In the genomic region with DNA sequence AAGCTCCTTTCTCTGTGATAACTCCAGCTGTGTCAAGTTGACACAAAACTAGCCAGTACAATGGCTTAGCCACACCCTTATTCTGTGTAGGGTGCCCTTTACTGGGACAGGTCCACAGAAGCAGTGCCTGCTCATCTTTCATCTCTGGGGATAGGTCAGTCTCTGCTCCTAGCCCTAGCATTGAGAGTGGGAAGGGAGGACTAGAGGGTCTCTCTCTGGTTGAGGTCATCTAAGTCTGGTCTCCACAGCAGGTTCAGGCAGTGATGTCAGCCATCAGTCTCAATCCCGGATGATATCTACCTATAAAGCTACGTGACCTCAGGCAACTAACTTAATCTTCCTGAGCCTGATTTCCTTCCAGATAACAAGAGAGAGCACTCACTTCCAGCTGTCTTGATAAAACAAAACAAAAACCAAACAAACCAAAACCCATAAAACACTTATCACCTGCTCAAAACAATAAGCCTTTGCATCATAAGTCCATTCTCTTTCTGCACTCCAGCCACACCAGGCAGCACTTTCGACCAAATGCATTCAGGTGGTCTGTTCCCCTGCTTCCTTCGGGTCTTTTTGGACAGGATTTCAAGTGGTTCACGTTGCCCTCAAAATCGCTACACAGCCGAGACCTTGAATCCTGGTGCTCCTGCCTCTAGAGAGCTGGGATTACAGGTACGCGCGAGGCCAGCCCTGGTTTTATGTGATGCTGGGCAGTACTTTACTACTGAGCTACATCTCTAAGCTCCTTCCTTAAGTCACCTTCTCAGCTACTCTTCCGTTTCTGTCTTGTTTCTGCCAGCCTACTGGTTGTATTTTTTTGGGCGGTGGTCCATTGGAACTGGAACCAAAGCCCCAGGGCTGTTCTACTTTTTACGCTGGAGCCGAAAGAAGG, we compare ENCODE assay signal across 8 mouse cellular contexts. TPM values are rescaled to one million over a fixed set of nuclear protein-coding genes. Genes with fewer than 3 reads are reported as not detected.
DNase-seq lines count a peak whose midpoint lies in the region; ATAC-seq and TF ChIP-seq lines count a peak whose summit lies in the region.

No protein-coding gene starts in this region.

- H3K4me1 ChIP-seq in lung, adult 2 months (ENCODE audit: control insufficient read depth, insufficient read depth, low read length) = peaks cover 9% of the 10 kb centered on the region
- H3K4me1 ChIP-seq in embryonic facial prominence, embryonic 10.5 days = peaks cover 27% of the 10 kb centered on the region
- peaks cover 18% of the 10 kb centered on the region; the same call in 1 of the 2 replicates for H3K4me1 ChIP-seq in intestine, embryonic 14.5 days (replicated peaks; ENCODE audit: control insufficient read depth, insufficient read depth, low read length)
- peaks cover 13% of the 10 kb centered on the region; the same call in 1 of the 2 replicates for H3K4me1 ChIP-seq in neural tube, embryonic 12.5 days

- 6% methylated on average over 14 of the region's 14 CpGs for WGBS in lung, adult 2 months
- WGBS in embryonic facial prominence, embryonic 10.5 days = 10% methylated on average over 14 of the region's 14 CpGs
- 7% methylated on average over 14 of the region's 14 CpGs for WGBS in intestine, embryonic 14.5 days
- WGBS in neural tube, embryonic 12.5 days = 12% methylated on average over 14 of the region's 14 CpGs

- no peak for DNase-seq in lung, adult 2 months
- DNase-seq in lung, adult 18-20 months = no peak
- DNase-seq in embryonic facial prominence, embryonic 10.5 days (ENCODE audit: low spot score) = no peak
- DNase-seq in intestine, embryonic 14.5 days (ENCODE audit: low spot score) = no peak
- no peak for DNase-seq in urinary bladder, postnatal 10 days (ENCODE audit: low spot score)
- DNase-seq in embryo, embryonic 10.5 days (ENCODE audit: low spot score) = no peak
- DNase-seq in cerebellum, adult 11 months = no peak

- peak overlapping the region; percentile 44 for H3K9ac ChIP-seq in intestine, embryonic 14.5 days (ENCODE audit: low read length)
- H3K9ac ChIP-seq in neural tube, embryonic 12.5 days = peak overlapping the region; percentile 38; the same call in 1 of the 2 replicates

- H3K27ac ChIP-seq in embryonic facial prominence, embryonic 10.5 days (replicated peaks) = peak overlapping the region; percentile 91
- peak overlapping the region; percentile 84 for H3K27ac ChIP-seq in intestine, embryonic 14.5 days (ENCODE audit: low read depth)
- peak overlapping the region; percentile 32; the same call in 1 of the 2 replicates for H3K27ac ChIP-seq in neural tube, embryonic 12.5 days

- peak overlapping the region; percentile 49 for H3K4me3 ChIP-seq in lung, adult 2 months (replicated peaks; ENCODE audit: extremely low read depth, low read depth, low read length)
- H3K4me3 ChIP-seq in embryonic facial prominence, embryonic 10.5 days = peak overlapping the region; percentile 58
- peak overlapping the region; percentile 35 for H3K4me3 ChIP-seq in intestine, embryonic 14.5 days (ENCODE audit: low read depth, low read length)
- peak overlapping the region; percentile 41 for H3K4me3 ChIP-seq in neural tube, embryonic 12.5 days

- peaks cover 10% of the 10 kb centered on the region for H3K36me3 ChIP-seq in embryonic facial prominence, embryonic 10.5 days (replicated peaks)
- H3K36me3 ChIP-seq in intestine, embryonic 14.5 days (ENCODE audit: control insufficient read depth, insufficient read depth, low read length) = peaks cover 7% of the 10 kb centered on the region
- 0 out of 2 replicates have a peak, but pooled peaks cover 6% of the 10 kb centered on the region for H3K36me3 ChIP-seq in neural tube, embryonic 12.5 days

- ATAC-seq in intestine, embryonic 14.5 days (replicated peaks; ENCODE audit: low FRiP score, low TSS enrichment, low read depth) = peak; percentile 45
- peak; percentile 52 for ATAC-seq in neural tube, embryonic 12.5 days (ENCODE audit: low FRiP score, low read depth)

- H3K27me3 ChIP-seq in embryonic facial prominence, embryonic 10.5 days (replicated peaks; ENCODE audit: low read depth, poor library complexity, severe bottlenecking) = no peaks in the 10 kb centered on the region
- no peaks in the 10 kb centered on the region for H3K27me3 ChIP-seq in intestine, embryonic 14.5 days (replicated peaks; ENCODE audit: control insufficient read depth, insufficient read depth, low read length)
- H3K27me3 ChIP-seq in neural tube, embryonic 12.5 days (replicated peaks) = no peaks in the 10 kb centered on the region

- TF ChIP-seq POLR2A in lung, adult 2 months (IDR thresholded peaks at IDR 0.05; ENCODE audit: borderline replicate concordance, extremely low read depth, low read depth, low read length) = no peak

- no peaks in the 10 kb centered on the region for H3K9me3 ChIP-seq in embryonic facial prominence, embryonic 10.5 days
- H3K9me3 ChIP-seq in intestine, embryonic 14.5 days (ENCODE audit: control insufficient read depth, low read length) = no peaks in the 10 kb centered on the region
- no peaks in the 10 kb centered on the region for H3K9me3 ChIP-seq in neural tube, embryonic 12.5 days

- H3K4me2 ChIP-seq in intestine, embryonic 14.5 days (ENCODE audit: low read length) = peak overlapping the region; percentile 58
- H3K4me2 ChIP-seq in neural tube, embryonic 12.5 days (replicated peaks) = peak overlapping the region; percentile 61

- no peak for TF ChIP-seq CTCF in lung, adult 2 months (IDR thresholded peaks at IDR 0.05; ENCODE audit: insufficient read depth, low read length)

RNA-seq across cellular contexts. Expression of gene Glis2, which starts 8.6 kb away (rescaled TPM):
- polyA plus RNA-seq in lung, adult 2 months (2012; rRNA removed) = 66.5 and 76.4 TPM in 2 replicates
- polyA plus RNA-seq in embryonic facial prominence, embryonic 10.5 days (2016; fragmentation: Nextera tagmentation; extraction: Ambion mirVana) = 22.2 and 22.3 TPM in 2 replicates
- polyA plus RNA-seq in intestine, embryonic 14.5 days (2014; fragmentation: Nextera tagmentation; extraction: Ambion mirVana) = 29.0 and 31.0 TPM in 2 replicates
- 36.5 and 36.7 TPM in 2 replicates for polyA plus RNA-seq in neural tube, embryonic 12.5 days (2016; fragmentation: Nextera tagmentation; extraction: Ambion mirVana)

RNA-seq across cellular contexts. Expression of gene Tfap4, which starts 26.2 kb away (rescaled TPM):
- 6.0 and 6.9 TPM in 2 replicates for polyA plus RNA-seq in lung, adult 2 months (2012; rRNA removed)
- polyA plus RNA-seq in embryonic facial prominence, embryonic 10.5 days (2016; fragmentation: Nextera tagmentation; extraction: Ambion mirVana) = 37.7 and 39.5 TPM in 2 replicates
- polyA plus RNA-seq in intestine, embryonic 14.5 days (2014; fragmentation: Nextera tagmentation; extraction: Ambion mirVana) = 27.6 and 30.0 TPM in 2 replicates
- polyA plus RNA-seq in neural tube, embryonic 12.5 days (2016; fragmentation: Nextera tagmentation; extraction: Ambion mirVana) = 13.5 and 14.2 TPM in 2 replicates

RNA-seq across cellular contexts. Expression of gene Pam16, which starts 38.9 kb away (rescaled TPM):
- polyA plus RNA-seq in lung, adult 2 months (2012; rRNA removed) = 8.4 and 12.3 TPM in 2 replicates
- 92.6 and 97.5 TPM in 2 replicates for polyA plus RNA-seq in embryonic facial prominence, embryonic 10.5 days (2016; fragmentation: Nextera tagmentation; extraction: Ambion mirVana)
- polyA plus RNA-seq in intestine, embryonic 14.5 days (2014; fragmentation: Nextera tagmentation; extraction: Ambion mirVana) = 80.5 and 85.9 TPM in 2 replicates
- 121 and 143 TPM in 2 replicates for polyA plus RNA-seq in neural tube, embryonic 12.5 days (2016; fragmentation: Nextera tagmentation; extraction: Ambion mirVana)

RNA-seq across cellular contexts. Expression of gene Srl, which starts 44.3 kb away (rescaled TPM):
- 3.6 and 12.6 TPM in 2 replicates for polyA plus RNA-seq in lung, adult 2 months (2012; rRNA removed)
- polyA plus RNA-seq in embryonic facial prominence, embryonic 10.5 days (2016; fragmentation: Nextera tagmentation; extraction: Ambion mirVana) = 25.5 and 26.6 TPM in 2 replicates
- polyA plus RNA-seq in intestine, embryonic 14.5 days (2014; fragmentation: Nextera tagmentation; extraction: Ambion mirVana) = 13.1 and 15.3 TPM in 2 replicates
- polyA plus RNA-seq in neural tube, embryonic 12.5 days (2016; fragmentation: Nextera tagmentation; extraction: Ambion mirVana) = 30.2 and 33.2 TPM in 2 replicates

RNA-seq across cellular contexts. Expression of gene Vasn, which starts 53.9 kb away (rescaled TPM):
- polyA plus RNA-seq in lung, adult 2 months (2012; rRNA removed) = 86.4 and 91.1 TPM in 2 replicates
- 14.4 and 16.2 TPM in 2 replicates for polyA plus RNA-seq in embryonic facial prominence, embryonic 10.5 days (2016; fragmentation: Nextera tagmentation; extraction: Ambion mirVana)
- polyA plus RNA-seq in intestine, embryonic 14.5 days (2014; fragmentation: Nextera tagmentation; extraction: Ambion mirVana) = 15.9 and 17.1 TPM in 2 replicates
- polyA plus RNA-seq in neural tube, embryonic 12.5 days (2016; fragmentation: Nextera tagmentation; extraction: Ambion mirVana) = 10.9 and 11.3 TPM in 2 replicates

Comparison
In these comparisons a context has a peak if more than half of its experiments do, and no peak if none do; other contexts are left out.
1. H3K27ac ChIP-seq: peak in every context shown above with its lines; median percentile 91 in embryonic facial prominence, embryonic 10.5 days; 84 in intestine, embryonic 14.5 days; 32 in neural tube, embryonic 12.5 days.